Mouse (Mus musculus) MEL (cell line): Measurements from ENCODE around the gene Ttc39a. TPM values are rescaled to one million over a fixed set of nuclear protein-coding genes. Genes with fewer than 3 reads are reported as not detected.

Experiments
- DNase-seq: peaks from one replicate; pipeline ENCODE4 v3.0.0; 2011; ENCODE audit warnings: low read depth, low spot score
- H3K27ac ChIP-seq: 2 replicates; pipeline ENCODE4 v1.5.1; 2012; ENCODE audit warnings: low read depth, mild to moderate bottlenecking, control low read depth, low read length, moderate library complexity; ENCODE audit not compliant: control insufficient read depth
- H3K27me3 ChIP-seq, 2 experiments: fragments of 150-350 bp in 1 of 2; sonication (generic) in 1 of 2; 2 replicates each; pipeline ENCODE4 v1.6.1; 2012; ENCODE audit warnings: low read length in 2 of 2, mild to moderate bottlenecking in 2 of 2, improper control_type of control experiment in 1 of 2, moderate library complexity in 1 of 2; ENCODE audit not compliant: insufficient read depth in 2 of 2, control insufficient read depth in 1 of 2
- H3K36me3 ChIP-seq, 2 experiments: 2 replicates each; pipeline ENCODE4 v1.6.1; 2012 to 2014; ENCODE audit warnings: low read length in 2 of 2, improper control_type of control experiment in 1 of 2, inconsistent platforms in 1 of 2, mild to moderate bottlenecking in 1 of 2; ENCODE audit not compliant: insufficient read depth in 2 of 2, control insufficient read depth in 1 of 2
- H3K4me1 ChIP-seq, 2 experiments: fragments of 150-350 bp in 1 of 2; sonication (generic) in 1 of 2; 2 replicates each; pipeline ENCODE4 v1.6.1; 2012; ENCODE audit warnings: low read length in 2 of 2, improper control_type of control experiment in 1 of 2, mild to moderate bottlenecking in 1 of 2; ENCODE audit not compliant: insufficient read depth in 2 of 2, control insufficient read depth in 1 of 2
- H3K4me3 ChIP-seq, 2 experiments: fragments of 150-350 bp in 1 of 2; sonication (generic) in 1 of 2; 2 replicates each; pipeline ENCODE4 v1.5.1; 2012; ENCODE audit warnings: low read depth in 2 of 2, low read length in 2 of 2, mild to moderate bottlenecking in 2 of 2, moderate library complexity in 2 of 2, control low read depth in 1 of 2, improper control_type of control experiment in 1 of 2; ENCODE audit not compliant: control insufficient read depth in 1 of 2, insufficient read depth in 1 of 2
- H3K79me2 ChIP-seq: 2 replicates; pipeline ENCODE4 v1.6.1; 2012; ENCODE audit warnings: mild to moderate bottlenecking, low read length, moderate library complexity; ENCODE audit not compliant: control insufficient read depth, poor library complexity, insufficient read depth
- H3K9ac ChIP-seq: 2 replicates; pipeline ENCODE4 v1.6.1; 2012; ENCODE audit warnings: low read depth, mild to moderate bottlenecking, control low read depth, low read length, moderate library complexity; ENCODE audit not compliant: control insufficient read depth, poor library complexity, severe bottlenecking
- H3K9me3 ChIP-seq: fragments of 150-350 bp; sonication (generic); replicated peaks from 2 replicates; pipeline ENCODE4 v1.6.1; 2012; ENCODE audit warnings: mild to moderate bottlenecking, low read length, improper control_type of control experiment, moderate library complexity; ENCODE audit not compliant: insufficient read depth
- BHLHE40 ChIP-seq: IDR thresholded peaks from 2 replicates; pipeline ENCODE4 v1.6.1; 2012; ENCODE audit warnings: low read depth, mild to moderate bottlenecking, inconsistent platforms, low read length, improper control_type of control experiment, borderline replicate concordance
- CHD1 ChIP-seq: IDR thresholded peaks from 2 replicates; pipeline ENCODE4 v1.6.1; 2012; ENCODE audit warnings: low read depth, mild to moderate bottlenecking, inconsistent platforms, low read length, improper control_type of control experiment
- CTCF ChIP-seq, 3 experiments: IDR thresholded peaks in 2 of 3; conservative IDR thresholded peaks in 1 of 3; 2 replicates each; pipeline ENCODE4 v1.5.1; 2011 to 2012; ENCODE audit warnings: low read length in 3 of 3, low read depth in 2 of 3, mild to moderate bottlenecking in 2 of 3, improper control_type of control experiment in 1 of 3, inconsistent platforms in 1 of 3, mixed read lengths in 1 of 3, moderate library complexity in 1 of 3; ENCODE audit not compliant: control insufficient read depth in 1 of 3, insufficient read depth in 1 of 3, poor library complexity in 1 of 3, severe bottlenecking in 1 of 3
- ELF1 ChIP-seq: IDR thresholded peaks from 2 replicates; pipeline ENCODE4 v1.6.1; 2014; ENCODE audit warnings: low read depth, mild to moderate bottlenecking, inconsistent platforms, low read length, improper control_type of control experiment, moderate library complexity
- EP300 ChIP-seq, 2 experiments: IDR thresholded peaks; 2 replicates each; pipeline ENCODE4 v1.6.1; 2011; ENCODE audit warnings: improper control_type of control experiment in 2 of 2, low read length in 2 of 2, low read depth in 1 of 2, mild to moderate bottlenecking in 1 of 2
- GATA1 ChIP-seq: IDR thresholded peaks from 2 replicates; pipeline ENCODE4 v1.6.1; 2011; ENCODE audit warnings: low read depth, low read length, improper control_type of control experiment
- HCFC1 ChIP-seq: IDR thresholded peaks from 2 replicates; pipeline ENCODE4 v1.6.1; 2012; ENCODE audit warnings: low read depth, mild to moderate bottlenecking, inconsistent platforms, low read length, improper control_type of control experiment, moderate library complexity
- MAZ ChIP-seq: IDR thresholded peaks from 2 replicates; pipeline ENCODE4 v1.6.1; 2012; ENCODE audit warnings: low read depth, mild to moderate bottlenecking, inconsistent platforms, low read length, improper control_type of control experiment
- NELFE ChIP-seq: IDR thresholded peaks from 2 replicates; pipeline ENCODE4 v1.6.1; 2011; ENCODE audit warnings: low read depth, low read length, improper control_type of control experiment
- POLR2A ChIP-seq, 2 experiments: IDR thresholded peaks; 2 replicates each; pipeline ENCODE4 v1.6.1; 2011 to 2012; ENCODE audit warnings: low read length in 2 of 2, mild to moderate bottlenecking in 2 of 2, control low read depth in 1 of 2, improper control_type of control experiment in 1 of 2, low read depth in 1 of 2, moderate library complexity in 1 of 2; ENCODE audit not compliant: control insufficient read depth in 1 of 2, insufficient read depth in 1 of 2, poor library complexity in 1 of 2
- RAD21 ChIP-seq: IDR thresholded peaks from 2 replicates; pipeline ENCODE4 v1.6.1; 2011; ENCODE audit warnings: mild to moderate bottlenecking, low read depth, low read length, improper control_type of control experiment
- SIN3A ChIP-seq: IDR thresholded peaks from 2 replicates; pipeline ENCODE4 v1.6.1; 2012; ENCODE audit warnings: low read length, improper control_type of control experiment, inconsistent platforms
- SMC3 ChIP-seq: IDR thresholded peaks from 2 replicates; pipeline ENCODE4 v1.6.1; 2011; ENCODE audit warnings: low read depth, low read length, improper control_type of control experiment
- TBP ChIP-seq: IDR thresholded peaks from 2 replicates; pipeline ENCODE4 v1.8.0; 2011; ENCODE audit warnings: low read depth, low read length, improper control_type of control experiment
- ZC3H11A ChIP-seq: IDR thresholded peaks from 2 replicates; pipeline ENCODE4 v1.6.1; 2012; ENCODE audit warnings: low read depth, mild to moderate bottlenecking, inconsistent platforms, low read length, improper control_type of control experiment
- polyA plus RNA-seq, 2 experiments: library from polyadenylated mRNA; stranded (reverse) in 1 of 2; unstranded in 1 of 2; fragments of >175 nt in 1 of 2; fragments of >200 nt in 1 of 2; gene quantifications; 2 replicates each; pipeline versions ENCODE4 v1.2.1 to v1.2.4; 2012; ENCODE audit warnings: low replicate concordance in 2 of 2, low read depth in 1 of 2; ENCODE audit not compliant: insufficient read length in 2 of 2, insufficient read depth in 1 of 2, missing spikeins in 1 of 2
- total RNA-seq: library from RNA; depleted of rRNA; stranded (reverse); fragments of 300-350 nt; gene quantifications from 2 replicates; pipeline ENCODE4 v1.2.3, GENCODE M21; 2012

Gene Ttc39a
- total and polyA plus RNA-seq, 3 experiments: 2.8 to 4.2 TPM; not detected in 1

- no peak overlapping the region for H3K9ac ChIP-seq
- DNase-seq: peak; percentile 85
- TF ChIP-seq CTCF (IDR thresholded peaks at IDR 0.05 in 2 of 3, conservative IDR thresholded peaks at IDR 0.05 in 1 of 3; ENCODE audit: control insufficient read depth in 1 of 3, insufficient read depth in 1 of 3, low read depth in 2 of 3, low read length in 3 of 3, poor library complexity in 1 of 3, severe bottlenecking in 1 of 3) (peak; percentile 88 to 95 (median 93)), EP300 (IDR thresholded peaks at IDR 0.05; ENCODE audit: low read depth in 1 of 2, low read length in 2 of 2) (no peak), ELF1 (no peak), SMC3 (peak; percentile 89), TBP (no peak), ZC3H11A (peak; percentile 72), POLR2A (IDR thresholded peaks at IDR 0.05; ENCODE audit: control insufficient read depth in 1 of 2, insufficient read depth in 1 of 2, low read depth in 1 of 2, low read length in 2 of 2, poor library complexity in 1 of 2) (no peak), BHLHE40 (0 out of 2 replicates have a peak, but pooled peaks have one; percentile 21), RAD21 (peak; percentile 81), SIN3A (peak; percentile 63; the same call in 1 of the 2 replicates)
Observed at GRCm38 (mm10) chr4:109437913-109438878, 31.8 kb downstream of the Ttc39a start.

GRCm38 (mm10) chr4:109439101-109439500 is 32.7 kb downstream of the Ttc39a start:
- Histone ChIP-seq H3K9ac (0 out of 2 replicates have a peak overlapping the region, but pooled peaks have one; percentile 7), H3K4me3 (no peak overlapping the region; a peak in 1 of 4 replicates), H3K9me3 (no peaks in the 10 kb centered on the region), H3K79me2 (no peaks in the 10 kb centered on the region), H3K27me3 (no peaks in the 10 kb centered on the region), H3K4me1 (peaks cover 18 to 49% of the 10 kb centered on the region in 2 experiments), H3K36me3 (peaks cover 0 to 37% of the 10 kb centered on the region in 2 experiments; a peak in 2 of 4 replicates), H3K27ac (peak overlapping the region; percentile 50)
- DNase-seq: peak; percentile 48
- TF ChIP-seq MAZ: no peak
- no peak for TF ChIP-seq ELF1
- TF ChIP-seq SMC3: peak; percentile 11; the same call in 1 of the 2 replicates
- no peak for TF ChIP-seq HCFC1
- no peak for TF ChIP-seq NELFE
- no peak for TF ChIP-seq CHD1
- peak; percentile 18 to 54 (median 22); a peak in 4 of 6 replicates for TF ChIP-seq CTCF (IDR thresholded peaks at IDR 0.05 in 2 of 3, conservative IDR thresholded peaks at IDR 0.05 in 1 of 3; ENCODE audit: control insufficient read depth in 1 of 3, insufficient read depth in 1 of 3, low read depth in 2 of 3, low read length in 3 of 3, poor library complexity in 1 of 3, severe bottlenecking in 1 of 3)
- TF ChIP-seq GATA1: no peak
- TF ChIP-seq BHLHE40: no peak

More at GRCm38 (mm10) chr4:109437913-109438878, 31.8 kb downstream of the Ttc39a start:
- Histone ChIP-seq H3K79me2 (no peaks in the 10 kb centered on the region), H3K27me3 (no peaks in the 10 kb centered on the region), H3K27ac (no peak overlapping the region), H3K9me3 (no peaks in the 10 kb centered on the region), H3K4me3 (no peak overlapping the region), H3K4me1 (peaks cover 18 to 44% of the 10 kb centered on the region in 2 experiments), H3K36me3 (peaks cover 0 to 31% of the 10 kb centered on the region in 2 experiments; a peak in 2 of 4 replicates)
